Mouse (Mus musculus) hindbrain, embryonic 11.5 days (tissue): ENCODE measurements at regions not wholly inside any gene's neighbourhood (a gene's known extent, or its start where the extent isn't known, plus 50 kb on each side); places are given as distances from the start of the nearest gene placed in this dataset.

Experiments used
- ATAC-seq: fragments of 200-750 bp; cut with Nextera tagmentation; 2 replicates; pipeline ENCODE4 v1.8.0; 2017; ENCODE audit warnings: mild to moderate bottlenecking, moderate TSS enrichment, moderate library complexity; ENCODE audit not compliant: low FRiP score
- DNase-seq: peaks from one replicate; pipeline ENCODE4 v3.0.0-alpha.2; 2015; ENCODE audit warnings: low spot score
- H3K27ac ChIP-seq: fragments of 300-500 bp; sonication (generic); 2 replicates; pipeline ENCODE4 v1.5.1; 2014; ENCODE audit warnings: mild to moderate bottlenecking, low read depth, low read length
- H3K27me3 ChIP-seq: fragments of 300-500 bp; sonication (generic); 2 replicates; pipeline ENCODE4 v1.6.1; 2014; ENCODE audit warnings: mild to moderate bottlenecking, low read length, moderate library complexity, mixed read lengths; ENCODE audit not compliant: control insufficient read depth, insufficient read depth
- H3K36me3 ChIP-seq: fragments of 300-500 bp; sonication (generic); 2 replicates; pipeline ENCODE4 v1.6.1; 2014; ENCODE audit warnings: mild to moderate bottlenecking, low read length, moderate library complexity, mixed read lengths; ENCODE audit not compliant: control insufficient read depth, insufficient read depth
- H3K4me1 ChIP-seq: fragments of 300-500 bp; sonication (generic); replicated peaks from 2 replicates; pipeline ENCODE4 v1.6.1; 2014; ENCODE audit warnings: low read length, mixed read lengths; ENCODE audit not compliant: control insufficient read depth, insufficient read depth
- H3K4me2 ChIP-seq: fragments of 300-500 bp; sonication (generic); replicated peaks from 2 replicates; pipeline ENCODE4 v1.6.1; 2014; ENCODE audit warnings: mild to moderate bottlenecking, low read depth, low read length
- H3K4me3 ChIP-seq: fragments of 300-500 bp; sonication (generic); 2 replicates; pipeline ENCODE4 v1.5.1; 2014; ENCODE audit warnings: low read depth, low read length
- H3K9ac ChIP-seq: fragments of 300-500 bp; sonication (generic); 2 replicates; pipeline ENCODE4 v1.6.1; 2014; ENCODE audit warnings: low read depth, low read length
- H3K9me3 ChIP-seq: fragments of 300-500 bp; sonication (generic); 2 replicates; pipeline ENCODE4 v1.6.1; 2016; ENCODE audit warnings: low read length; ENCODE audit not compliant: control insufficient read depth
- WGBS: fragments of 180-500 bp; shearing (Covaris S2); extraction: QIAGEN DNeasy Blood & Tissue Kit; methylation state at CpG from one replicate; pipeline ENCODE4 v1.1.7; 2014; 5-methylcytosine and 5-hydroxymethylcytosine counted together

GRCm38 (mm10) chr6:61101972-61102371 lies 78.2 kb upstream of the Ccser1 start:
- Histone ChIP-seq H3K9me3 (no peaks in the 10 kb centered on the region), H3K27me3 (no peaks in the 10 kb centered on the region), H3K9ac (no peak overlapping the region), H3K36me3 (no peaks in the 10 kb centered on the region), H3K4me2 (no peak overlapping the region), H3K27ac (no peak overlapping the region), H3K4me3 (no peak overlapping the region), H3K4me1 (no peaks in the 10 kb centered on the region)
- ATAC-seq (no peak), DNase-seq (no peak)
- 84% methylated on average over 6 of the region's 6 CpGs for WGBS

- Histone ChIP-seq H3K27me3 (no peaks in the 10 kb centered on the region), H3K27ac (no peak overlapping the region), H3K4me2 (no peak overlapping the region), H3K9ac (no peak overlapping the region), H3K9me3 (no peaks in the 10 kb centered on the region), H3K4me3 (no peak overlapping the region), H3K4me1 (no peaks in the 10 kb centered on the region), H3K36me3 (no peaks in the 10 kb centered on the region)
- no peak for ATAC-seq
- 64% methylated on average over 4 of the region's 4 CpGs for WGBS
- DNase-seq: no peak
Observed at GRCm38 (mm10) chr6:61103459-61104234, 76.5 kb upstream of the Ccser1 start.

- no peak overlapping the region for H3K9ac ChIP-seq
- WGBS: 59% methylated on average over 1 of the region's 1 CpGs
- H3K27me3 ChIP-seq: no peaks in the 10 kb centered on the region
- no peaks in the 10 kb centered on the region for H3K4me1 ChIP-seq
- no peak overlapping the region for H3K27ac ChIP-seq
- H3K36me3 ChIP-seq: no peaks in the 10 kb centered on the region
- ATAC-seq: no peak
- no peak for DNase-seq
- H3K9me3 ChIP-seq: no peaks in the 10 kb centered on the region
- H3K4me2 ChIP-seq: no peak overlapping the region
- no peak overlapping the region for H3K4me3 ChIP-seq
Observed at GRCm38 (mm10) chr6:61115250-61115649, 64.9 kb upstream of the Ccser1 start.

DNA sequence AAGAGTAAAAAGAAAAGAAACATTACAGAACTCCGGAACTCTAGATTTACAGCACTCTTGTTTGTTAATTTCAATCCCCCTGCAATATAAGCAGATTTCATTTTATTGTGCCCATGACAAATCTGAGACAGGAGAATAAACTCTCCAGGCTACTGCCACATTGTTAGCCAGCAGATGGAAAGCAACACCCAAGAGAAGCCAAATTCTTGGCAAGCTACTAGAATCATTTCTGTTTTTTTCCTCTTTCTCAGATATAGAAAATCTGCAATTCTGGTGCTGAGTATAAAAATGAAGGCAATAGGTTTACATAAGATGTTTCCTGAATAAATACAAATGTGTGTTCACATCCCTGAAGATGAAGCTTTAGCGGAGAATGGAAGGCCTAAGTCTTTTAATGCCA lies 60.5 kb upstream of the Ccser1 start:
- 82% methylated on average over 2 of the region's 2 CpGs for WGBS

GRCm38 (mm10) chr6:61125431-61125830 lies 54.7 kb upstream of the Ccser1 start:
- Histone ChIP-seq H3K27me3 (no peaks in the 10 kb centered on the region), H3K4me2 (no peak overlapping the region), H3K4me3 (no peak overlapping the region), H3K9me3 (no peaks in the 10 kb centered on the region), H3K9ac (no peak overlapping the region), H3K27ac (no peak overlapping the region), H3K36me3 (no peaks in the 10 kb centered on the region), H3K4me1 (no peaks in the 10 kb centered on the region)
- ATAC-seq (no peak), DNase-seq (no peak)
- WGBS: 88% methylated on average over 3 of the region's 3 CpGs

More for the DNA sequence above, 60.5 kb upstream of the Ccser1 start:
- Histone ChIP-seq H3K27me3 (no peaks in the 10 kb centered on the region), H3K4me3 (no peak overlapping the region), H3K9me3 (no peaks in the 10 kb centered on the region), H3K27ac (no peak overlapping the region), H3K9ac (no peak overlapping the region), H3K36me3 (no peaks in the 10 kb centered on the region), H3K4me1 (no peaks in the 10 kb centered on the region), H3K4me2 (no peak overlapping the region)
- ATAC-seq (no peak), DNase-seq (no peak)

DNA sequence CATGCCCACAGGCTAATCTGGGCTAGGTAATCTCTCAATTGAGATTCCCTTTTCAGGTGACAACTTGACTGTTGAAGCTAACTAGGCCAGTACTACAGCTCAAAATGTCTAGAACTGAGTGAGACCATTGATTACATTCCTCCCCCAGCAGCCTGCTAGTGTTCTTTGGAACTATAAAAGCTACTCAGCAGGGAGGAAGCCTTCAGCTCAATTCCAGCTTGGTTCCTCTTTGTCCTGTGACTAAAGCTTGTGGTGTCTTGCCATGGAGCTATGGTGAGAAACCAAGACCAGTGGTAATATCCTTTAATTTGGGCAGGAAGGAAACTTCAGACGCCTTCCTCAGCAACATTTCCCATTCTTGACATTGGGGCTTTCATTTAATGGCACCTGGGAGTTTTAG lies 52.9 kb upstream of the Ccser1 start:
- H3K4me2 ChIP-seq: no peak overlapping the region
- no peak overlapping the region for H3K27ac ChIP-seq
- no peak for DNase-seq
- no peak for ATAC-seq
- WGBS: 58% methylated on average over 1 of the region's 1 CpGs
- no peaks in the 10 kb centered on the region for H3K27me3 ChIP-seq
- H3K9ac ChIP-seq: no peak overlapping the region
- H3K36me3 ChIP-seq: no peaks in the 10 kb centered on the region
- no peaks in the 10 kb centered on the region for H3K4me1 ChIP-seq
- H3K4me3 ChIP-seq: no peak overlapping the region
- H3K9me3 ChIP-seq: no peaks in the 10 kb centered on the region

- DNase-seq (no peak), ATAC-seq (no peak)
- Histone ChIP-seq H3K4me1 (no peaks in the 10 kb centered on the region), H3K4me3 (no peak overlapping the region), H3K9me3 (no peaks in the 10 kb centered on the region), H3K9ac (no peak overlapping the region), H3K27me3 (no peaks in the 10 kb centered on the region), H3K36me3 (no peaks in the 10 kb centered on the region), H3K27ac (no peak overlapping the region), H3K4me2 (no peak overlapping the region)
- 75% methylated on average over 1 of the region's 1 CpGs for WGBS
Observed at GRCm38 (mm10) chr6:61128211-61128610, 51.9 kb upstream of the Ccser1 start.
